Mouse (Mus musculus) G1E (cell line): ENCODE results near the gene Enah. TPM values are rescaled to one million over a fixed set of nuclear protein-coding genes. Genes with fewer than 3 reads are reported as not detected.

Experiments used
- ATAC-seq: 2 replicates; pipeline ENCODE4 v1.8.0; 2016; ENCODE audit warnings: mild to moderate bottlenecking; ENCODE audit not compliant: insufficient number of reproducible peaks, poor library complexity, low FRiP score, severe bottlenecking; ENCODE audit errors: extremely low read depth
- DNase-seq: peaks from one replicate; pipeline ENCODE4 v3.0.0; 2012; ENCODE audit warnings: low spot score
- H3K27me3 ChIP-seq: 2 replicates; pipeline ENCODE4 v1.6.1; 2012; ENCODE audit warnings: mild to moderate bottlenecking, low read length, inconsistent platforms; ENCODE audit not compliant: insufficient read depth
- H3K36me3 ChIP-seq: replicated peaks from 2 replicates; pipeline ENCODE3; 2012; ENCODE audit warnings: mild to moderate bottlenecking, inconsistent platforms
- H3K4me1 ChIP-seq: 2 replicates; pipeline ENCODE4 v1.6.1; 2012; ENCODE audit warnings: low read depth, low read length, inconsistent platforms, mixed read lengths; ENCODE audit not compliant: insufficient read depth
- H3K4me3 ChIP-seq: 2 replicates; pipeline ENCODE4 v1.5.1; 2012; ENCODE audit warnings: low read depth, mild to moderate bottlenecking, inconsistent platforms, low read length, moderate library complexity, mixed read lengths
- H3K9me3 ChIP-seq: replicated peaks from 2 replicates; pipeline ENCODE4 v1.6.1; 2012; ENCODE audit warnings: inconsistent platforms
- CTCF ChIP-seq: IDR thresholded peaks from 2 replicates; pipeline ENCODE4 v1.5.1; 2012; ENCODE audit warnings: low read depth, low read length, inconsistent platforms, mixed read lengths
- GATA1 ChIP-seq: IDR thresholded peaks from 2 replicates; pipeline ENCODE4 v1.6.1; 2012; ENCODE audit warnings: borderline replicate concordance, low read length, inconsistent platforms, mixed read lengths
- GATA2 ChIP-seq: IDR thresholded peaks from 2 replicates; pipeline ENCODE4 v1.6.1; 2012; ENCODE audit warnings: low read depth, low read length, inconsistent platforms, borderline replicate concordance
- POLR2AphosphoS5 ChIP-seq: IDR thresholded peaks from 2 replicates; pipeline ENCODE4 v1.6.1; 2012; ENCODE audit warnings: low read depth, low read length, inconsistent platforms; ENCODE audit not compliant: insufficient replicate concordance
- TAL1 ChIP-seq: conservative IDR thresholded peaks from 2 replicates; pipeline ENCODE4 v1.6.1; 2012; ENCODE audit warnings: low read depth, low read length, inconsistent platforms, mixed read lengths
- polyA plus RNA-seq: library from polyadenylated mRNA; stranded (reverse); fragments of >175 nt; gene quantifications from 2 replicates; pipeline ENCODE4 v1.2.3, GENCODE M21; 2012
- total RNA-seq, 2 experiments: library from RNA; stranded (forward) in 1 of 2; stranded (reverse) in 1 of 2; fragments of 200-1000 nt in 1 of 2; fragments of >200 nt in 1 of 2; fragmentation: Nextera tagmentation in 1 of 2; gene quantifications; 2 replicates each; pipeline ENCODE4 v1.2.3; 2014 to 2017

Enah gene
- total and polyA plus RNA-seq, 3 experiments = 0.87 TPM; not detected in 2

GRCm38 (mm10) chr1:181997791-181998190, 22.0 kb downstream of the Enah start:
- no peaks in the 10 kb centered on the region for H3K36me3 ChIP-seq
- H3K27me3 ChIP-seq = no peaks in the 10 kb centered on the region
- ATAC-seq (no peak), DNase-seq (no peak)
- H3K4me1 ChIP-seq = no peaks in the 10 kb centered on the region
- H3K4me3 ChIP-seq = no peak overlapping the region
- TF ChIP-seq TAL1 = no peak
- no peak for TF ChIP-seq POLR2AphosphoS5
- TF ChIP-seq CTCF = no peak
- TF ChIP-seq GATA2 = no peak
- TF ChIP-seq GATA1 = no peak
- no peaks in the 10 kb centered on the region for H3K9me3 ChIP-seq

- Histone ChIP-seq H3K4me3 (no peak overlapping the region), H3K27me3 (no peaks in the 10 kb centered on the region), H3K36me3 (no peaks in the 10 kb centered on the region), H3K4me1 (no peaks in the 10 kb centered on the region), H3K9me3 (no peaks in the 10 kb centered on the region)
- DNase-seq (no peak), ATAC-seq (no peak)
- TF ChIP-seq TAL1 (no peak), GATA2 (no peak), GATA1 (no peak), POLR2AphosphoS5 (no peak), CTCF (no peak)
Observed at GRCm38 (mm10) chr1:181993597-181993996, 26.2 kb downstream of the Enah start.

GRCm38 (mm10) chr1:181988367-181988766, 31.4 kb downstream of the Enah start:
- TF ChIP-seq POLR2AphosphoS5 (no peak), GATA1 (no peak), GATA2 (no peak), CTCF (no peak), TAL1 (no peak)
- Histone ChIP-seq H3K4me1 (no peaks in the 10 kb centered on the region), H3K27me3 (no peaks in the 10 kb centered on the region), H3K9me3 (no peaks in the 10 kb centered on the region), H3K4me3 (no peak overlapping the region), H3K36me3 (no peaks in the 10 kb centered on the region)
- DNase-seq (no peak), ATAC-seq (no peak)

- no peak overlapping the region for H3K4me3 ChIP-seq
- no peaks in the 10 kb centered on the region for H3K4me1 ChIP-seq
- DNase-seq (no peak), ATAC-seq (no peak)
- no peaks in the 10 kb centered on the region for H3K9me3 ChIP-seq
- no peak for TF ChIP-seq GATA1
- no peak for TF ChIP-seq TAL1
- TF ChIP-seq POLR2AphosphoS5 = no peak
- no peak for TF ChIP-seq CTCF
- no peak for TF ChIP-seq GATA2
- H3K27me3 ChIP-seq = no peaks in the 10 kb centered on the region
- no peaks in the 10 kb centered on the region for H3K36me3 ChIP-seq
Observed at GRCm38 (mm10) chr1:181987226-181987625, 32.6 kb downstream of the Enah start.

- Histone ChIP-seq H3K27me3 (no peaks in the 10 kb centered on the region), H3K36me3 (no peaks in the 10 kb centered on the region), H3K9me3 (no peaks in the 10 kb centered on the region), H3K4me3 (no peak overlapping the region), H3K4me1 (no peaks in the 10 kb centered on the region)
- DNase-seq = no peak
- TF ChIP-seq TAL1 = no peak
- TF ChIP-seq CTCF = no peak
- ATAC-seq = no peak
Observed at GRCm38 (mm10) chr1:181985880-181986279, 33.9 kb downstream of the Enah start.

GRCm38 (mm10) chr1:181984811-181985210, 35.0 kb downstream of the Enah start:
- no peak for ATAC-seq
- no peaks in the 10 kb centered on the region for H3K4me1 ChIP-seq
- no peaks in the 10 kb centered on the region for H3K36me3 ChIP-seq
- H3K27me3 ChIP-seq = no peaks in the 10 kb centered on the region
- no peak overlapping the region for H3K4me3 ChIP-seq
- DNase-seq = no peak
- H3K9me3 ChIP-seq = no peaks in the 10 kb centered on the region
- no peak for TF ChIP-seq CTCF

GRCm38 (mm10) chr1:181980017-181980719, 39.6 kb downstream of the Enah start:
- no peak overlapping the region for H3K4me3 ChIP-seq
- DNase-seq (no peak), ATAC-seq (no peak)
- no peaks in the 10 kb centered on the region for H3K27me3 ChIP-seq
- no peaks in the 10 kb centered on the region for H3K4me1 ChIP-seq
- H3K36me3 ChIP-seq = no peaks in the 10 kb centered on the region
- H3K9me3 ChIP-seq = no peaks in the 10 kb centered on the region
- no peak for TF ChIP-seq POLR2AphosphoS5
- TF ChIP-seq GATA2 = no peak
- no peak for TF ChIP-seq CTCF
- no peak for TF ChIP-seq TAL1
- TF ChIP-seq GATA1 = no peak
